Mouse (Mus musculus) E14TG2a.4 (cell line): ENCODE measurements at regions not wholly inside any gene's neighbourhood (a gene's known extent, or its start where the extent isn't known, plus 50 kb on each side); places are given as distances from the start of the nearest gene placed in this dataset.

Source experiments
- H3K27me3 ChIP-seq: 2 replicates; pipeline ENCODE4 v1.6.1; 2014; ENCODE audit warnings: low read length, control low read depth; ENCODE audit not compliant: insufficient read depth
- H3K36me3 ChIP-seq: 2 replicates; pipeline ENCODE4 v1.6.1; 2014; ENCODE audit warnings: low read length, control low read depth; ENCODE audit not compliant: insufficient read depth
- H3K4me1 ChIP-seq: replicated peaks from 2 replicates; pipeline ENCODE4 v1.6.1; 2014; ENCODE audit warnings: low read depth, low read length, control low read depth
- H3K4me3 ChIP-seq: replicated peaks from 2 replicates; pipeline ENCODE4 v1.5.1; 2014; ENCODE audit warnings: mild to moderate bottlenecking, low read length
- H3K9me3 ChIP-seq: 2 replicates; pipeline ENCODE4 v1.6.1; 2014; ENCODE audit warnings: low read length, control low read depth
- CTCF ChIP-seq: conservative IDR thresholded peaks from 2 replicates; pipeline ENCODE4 v1.5.1; 2014; ENCODE audit warnings: low read length
- NANOG ChIP-seq: IDR thresholded peaks from 2 replicates; pipeline ENCODE4 v1.6.1; 2014; ENCODE audit warnings: borderline replicate concordance, low read length, mixed read lengths
- POU5F1 ChIP-seq: IDR thresholded peaks from 2 replicates; pipeline ENCODE4 v1.6.1; 2014; ENCODE audit warnings: low read length, borderline replicate concordance

DNA sequence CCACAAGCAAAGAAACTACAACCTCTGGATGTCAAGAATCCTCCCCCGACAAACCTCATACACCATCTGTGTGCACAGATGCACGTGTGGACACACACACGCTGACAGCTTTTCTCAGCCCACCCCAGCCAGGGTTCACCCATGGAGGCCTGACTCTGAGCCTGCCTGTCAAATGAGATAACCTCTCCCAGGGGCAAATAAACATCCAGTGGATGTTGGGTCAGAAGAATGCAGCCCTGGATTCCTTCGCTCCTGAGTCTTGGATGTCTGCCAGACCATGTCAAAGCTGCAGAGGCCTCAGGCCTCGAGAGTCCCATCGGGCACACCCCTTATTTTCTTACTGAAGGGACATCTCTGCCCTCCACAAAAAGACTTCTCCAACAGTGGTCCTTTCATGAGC is 83.4 kb upstream of the Hand1 start:
- H3K27me3 ChIP-seq = no peaks in the 10 kb centered on the region
- TF ChIP-seq CTCF (no peak), NANOG (no peak), POU5F1 (no peak)
- H3K36me3 ChIP-seq = no peaks in the 10 kb centered on the region
- H3K9me3 ChIP-seq = no peaks in the 10 kb centered on the region
- peaks cover 60% of the 10 kb centered on the region for H3K4me1 ChIP-seq
- H3K4me3 ChIP-seq = no peak overlapping the region

DNA sequence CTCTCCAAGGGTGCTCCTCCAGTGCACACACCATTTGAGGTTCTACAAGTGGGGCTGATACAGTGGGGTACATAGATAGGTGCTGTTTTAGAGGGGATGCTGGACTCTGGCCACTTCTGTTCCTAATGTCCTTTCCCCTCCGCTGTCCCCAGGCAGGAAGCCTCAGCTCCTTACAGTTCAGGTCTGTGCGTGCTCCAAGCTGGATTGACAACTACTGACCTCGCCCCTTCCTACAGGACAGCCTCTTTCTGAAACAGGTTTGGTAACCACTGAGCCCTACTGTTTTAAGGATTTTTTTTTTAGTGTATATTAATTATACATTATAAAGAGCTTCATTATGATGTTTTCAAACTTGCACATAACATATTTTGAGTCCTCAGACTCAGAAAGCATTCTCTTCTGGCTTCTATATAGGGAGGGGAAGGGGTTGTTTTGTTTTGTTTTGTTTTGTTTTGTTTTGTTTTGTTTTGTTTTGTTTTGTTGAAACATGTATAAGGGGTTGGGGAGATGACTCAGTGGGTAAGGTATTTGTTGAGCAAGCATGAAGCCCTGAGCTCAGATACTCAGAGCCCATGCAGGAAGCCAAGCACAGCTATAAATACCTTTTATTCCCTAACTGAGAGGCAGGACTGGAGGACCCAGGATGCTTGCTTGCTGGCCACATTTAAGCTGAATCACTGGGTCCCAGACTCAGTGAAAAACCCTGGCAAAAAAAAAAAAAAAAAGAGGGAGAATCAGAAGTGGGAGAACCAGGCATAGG is 81.4 kb upstream of the Hand1 start:
- Histone ChIP-seq H3K27me3 (no peaks in the 10 kb centered on the region), H3K4me1 (peaks cover 54% of the 10 kb centered on the region), H3K9me3 (no peaks in the 10 kb centered on the region), H3K36me3 (no peaks in the 10 kb centered on the region), H3K4me3 (0 out of 2 replicates have a peak overlapping the region, but pooled peaks have one; percentile 3)
- TF ChIP-seq POU5F1 = no peak
- TF ChIP-seq NANOG = no peak
- TF ChIP-seq CTCF = no peak

DNA sequence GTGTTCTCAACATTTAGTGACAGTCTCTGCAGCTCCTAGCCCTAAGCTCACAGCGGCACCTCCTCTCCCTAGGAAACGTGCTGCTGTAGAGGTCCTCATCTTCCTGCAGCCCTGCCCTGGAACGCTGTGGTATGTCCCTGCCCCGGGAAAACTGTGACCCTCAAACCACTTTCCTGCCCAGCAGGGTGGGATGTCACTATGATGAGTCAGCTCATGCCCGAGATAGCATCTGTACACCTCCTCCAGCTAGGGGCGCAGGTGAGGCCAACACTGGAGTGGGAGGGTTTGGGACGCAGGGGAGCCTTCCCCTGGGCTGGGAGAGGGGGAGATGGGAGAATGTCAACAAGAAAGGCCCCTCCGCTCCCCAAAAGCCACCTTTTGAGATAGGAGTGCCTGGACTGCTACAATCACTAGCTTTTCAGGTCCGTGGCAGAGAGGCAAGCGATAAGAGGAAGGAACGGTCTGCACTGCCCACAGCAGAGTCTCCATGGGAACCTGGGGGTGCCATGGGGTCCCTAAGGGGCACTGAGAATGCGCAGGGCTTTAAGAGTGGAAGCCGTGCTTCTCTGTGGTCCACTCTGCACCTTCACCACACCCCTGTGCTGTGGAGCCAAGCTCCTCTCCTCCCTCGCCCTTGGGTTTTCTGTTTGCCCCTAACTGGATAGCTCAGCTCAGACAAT is 80.5 kb upstream of the Hand1 start:
- no peak overlapping the region for H3K4me3 ChIP-seq

DNA sequence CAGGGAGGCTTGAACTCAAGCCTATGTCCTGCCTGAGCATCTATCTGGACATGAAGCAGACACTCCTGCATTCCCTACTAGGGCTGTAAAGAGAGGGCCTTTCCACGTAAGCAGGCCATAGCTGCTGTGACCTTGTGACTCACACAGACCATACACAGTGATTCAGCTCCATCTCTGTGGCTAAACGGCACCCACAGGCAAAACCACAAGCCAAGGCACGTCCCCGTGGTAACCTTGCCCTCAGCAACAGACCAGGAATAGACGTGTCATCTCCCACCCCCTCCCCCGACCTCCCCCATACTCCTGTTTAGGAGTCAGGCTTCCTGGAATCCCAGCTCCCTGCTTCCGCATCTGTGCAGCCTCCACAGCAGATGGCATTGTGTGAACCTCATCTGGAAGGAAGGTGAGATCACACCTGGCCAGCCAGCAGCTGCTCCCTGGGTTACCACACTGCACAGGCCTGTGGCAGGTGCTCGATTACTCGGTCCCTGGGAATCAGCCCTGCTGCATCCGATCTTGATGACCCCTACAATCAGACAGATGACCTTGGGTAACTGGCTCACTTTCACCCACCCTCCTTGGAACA is 79.2 kb upstream of the Hand1 start:
- Histone ChIP-seq H3K4me3 (0 out of 2 replicates have a peak overlapping the region, but pooled peaks have one; percentile 3), H3K9me3 (no peaks in the 10 kb centered on the region), H3K36me3 (no peaks in the 10 kb centered on the region), H3K4me1 (peaks cover 54% of the 10 kb centered on the region), H3K27me3 (no peaks in the 10 kb centered on the region)
- TF ChIP-seq POU5F1 = no peak
- no peak for TF ChIP-seq NANOG
- no peak for TF ChIP-seq CTCF

More for the DNA sequence above, 80.5 kb upstream of the Hand1 start:
- H3K4me1 ChIP-seq = peaks cover 47% of the 10 kb centered on the region
- TF ChIP-seq NANOG (no peak), CTCF (no peak), POU5F1 (no peak)
- no peaks in the 10 kb centered on the region for H3K36me3 ChIP-seq
- H3K9me3 ChIP-seq = no peaks in the 10 kb centered on the region
- no peaks in the 10 kb centered on the region for H3K27me3 ChIP-seq

DNA sequence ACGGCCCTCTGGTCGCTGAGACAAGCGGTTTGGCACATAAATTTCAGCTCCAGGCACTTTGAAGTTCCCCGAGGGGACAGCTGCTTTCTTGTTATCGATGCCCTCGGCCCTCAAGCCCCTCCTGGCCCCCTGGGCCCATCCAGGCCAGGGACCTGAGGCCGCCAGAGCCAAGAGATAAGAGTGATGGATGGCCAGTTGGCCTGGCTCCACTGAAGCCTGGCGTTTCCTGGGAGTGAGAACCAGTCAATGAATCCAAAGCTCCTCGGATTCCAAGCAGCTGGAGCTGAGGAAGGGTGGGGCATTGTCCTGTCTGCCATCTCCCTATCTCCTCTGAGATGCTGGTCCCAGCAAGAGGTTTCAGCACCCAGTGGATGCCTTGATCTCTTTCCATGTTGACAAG is 71.6 kb upstream of the Hand1 start:
- H3K27me3 ChIP-seq = peaks cover 5% of the 10 kb centered on the region; the same call in 1 of the 2 replicates
- H3K4me3 ChIP-seq = no peak overlapping the region
- peaks cover 14% of the 10 kb centered on the region for H3K4me1 ChIP-seq
- no peaks in the 10 kb centered on the region for H3K36me3 ChIP-seq
- H3K9me3 ChIP-seq = no peaks in the 10 kb centered on the region
- TF ChIP-seq NANOG (no peak), POU5F1 (no peak), CTCF (no peak)

DNA sequence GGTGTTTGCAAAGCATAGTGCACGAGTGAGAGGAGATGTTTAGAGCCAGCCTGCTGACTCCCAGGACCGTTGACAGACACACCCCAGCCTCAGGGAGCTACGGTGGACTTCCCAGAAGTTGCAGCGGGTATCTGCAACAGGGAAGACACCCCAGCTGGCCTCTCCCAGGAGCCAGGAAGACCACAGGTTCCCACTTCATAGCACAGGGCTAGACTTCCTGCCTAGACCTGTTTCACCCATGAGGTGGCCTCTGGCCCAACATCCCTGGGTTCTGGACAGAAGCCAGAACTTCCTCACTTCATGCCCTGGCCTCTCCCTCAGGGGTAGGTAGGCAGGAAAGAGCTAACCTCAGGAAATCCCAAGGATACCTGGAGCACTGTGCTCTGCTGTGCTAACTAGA is 66.7 kb upstream of the Hand1 start:
- Histone ChIP-seq H3K27me3 (peaks cover 5% of the 10 kb centered on the region; the same call in 1 of the 2 replicates), H3K36me3 (no peaks in the 10 kb centered on the region), H3K4me1 (peaks cover 21% of the 10 kb centered on the region), H3K9me3 (no peaks in the 10 kb centered on the region), H3K4me3 (no peak overlapping the region)
- TF ChIP-seq POU5F1 (no peak), NANOG (no peak), CTCF (no peak)

DNA sequence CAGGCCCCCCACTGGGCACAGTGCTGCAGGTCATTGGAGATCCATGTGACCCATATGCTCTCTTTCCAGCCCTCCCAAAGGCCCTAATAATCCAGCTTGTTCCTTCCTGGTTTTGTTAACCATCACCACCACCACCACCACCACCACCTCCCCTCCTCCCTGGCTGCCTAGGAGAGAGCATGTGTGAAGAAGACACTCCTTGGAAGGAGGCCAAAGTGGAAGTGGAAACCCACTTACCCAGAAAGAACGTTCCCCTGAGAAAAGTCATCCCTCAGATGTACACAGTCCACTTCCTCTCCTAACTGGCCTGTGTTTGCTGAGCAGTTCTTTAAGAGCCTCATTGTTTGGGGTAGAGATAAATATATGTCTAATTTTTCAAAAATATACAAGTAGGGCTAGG is 62.9 kb upstream of the Hand1 start:
- no peaks in the 10 kb centered on the region for H3K9me3 ChIP-seq
- H3K4me1 ChIP-seq = peaks cover 18% of the 10 kb centered on the region
- no peaks in the 10 kb centered on the region for H3K27me3 ChIP-seq
- TF ChIP-seq NANOG (no peak), CTCF (no peak), POU5F1 (no peak)
- H3K36me3 ChIP-seq = no peaks in the 10 kb centered on the region
- H3K4me3 ChIP-seq = no peak overlapping the region

DNA sequence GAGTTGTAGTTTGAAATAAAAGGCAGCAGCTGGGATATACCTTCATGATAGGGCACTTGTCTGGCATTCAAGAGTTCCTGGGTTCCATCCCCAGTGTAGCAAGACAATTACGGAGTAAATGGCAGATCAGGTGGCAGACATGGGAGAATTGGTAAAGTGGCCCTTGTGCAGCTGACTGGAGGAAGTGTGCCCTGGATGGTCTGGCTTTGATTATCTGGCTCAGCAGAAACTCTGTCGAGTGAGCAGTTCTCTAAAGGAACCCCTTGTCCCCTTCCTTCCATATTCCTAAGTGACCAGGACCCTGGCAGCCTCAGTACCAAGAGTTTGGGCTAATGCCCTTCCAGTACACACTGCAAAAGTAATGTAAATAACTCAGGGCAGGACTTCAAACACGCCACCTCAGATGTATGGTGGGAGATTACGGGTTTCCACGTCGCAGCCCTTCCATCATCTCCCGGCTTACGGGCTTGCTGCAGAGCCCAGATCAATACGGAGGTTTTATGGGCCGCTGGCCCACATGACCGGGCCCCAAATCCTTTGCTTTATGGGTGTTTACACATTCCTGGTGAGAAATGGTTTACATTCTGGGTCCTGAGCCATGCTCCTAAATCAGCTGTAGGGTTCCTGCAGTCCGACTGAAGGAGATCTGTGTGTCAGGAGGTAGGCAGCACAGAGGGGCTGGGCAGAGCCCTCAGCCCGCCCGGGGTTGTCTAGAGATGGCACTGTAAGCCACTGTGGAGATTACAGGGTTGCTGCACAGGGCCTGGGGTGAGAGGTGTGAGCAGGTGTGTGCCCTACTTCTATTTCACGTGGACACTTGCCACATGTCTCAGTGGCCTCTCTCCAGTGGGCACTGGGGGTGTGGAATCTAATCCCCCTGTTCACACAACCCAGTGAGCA is 50.4 kb upstream of the Hand1 start:
- Histone ChIP-seq H3K27me3 (peaks cover 10% of the 10 kb centered on the region), H3K36me3 (no peaks in the 10 kb centered on the region), H3K9me3 (no peaks in the 10 kb centered on the region), H3K4me1 (peaks cover 47% of the 10 kb centered on the region), H3K4me3 (no peak overlapping the region)
- TF ChIP-seq CTCF (no peak), POU5F1 (no peak), NANOG (no peak)
